Mouse (Mus musculus) limb, embryonic 10.5 days (tissue): ENCODE results near the gene Vps54. TPM values are rescaled to one million over a fixed set of nuclear protein-coding genes. Genes with fewer than 3 reads are reported as not detected.

Source experiments
- DNase-seq: peaks from one replicate; pipeline ENCODE4 v3.0.0-alpha.2; 2017; ENCODE audit warnings: low spot score
- H3K27ac ChIP-seq: fragments of 300-500 bp; sonication (generic); 2 replicates; pipeline ENCODE4 v1.5.1; 2016; ENCODE audit warnings: mild to moderate bottlenecking
- H3K27me3 ChIP-seq: fragments of 300-500 bp; sonication (generic); 2 replicates; pipeline ENCODE4 v1.6.1; 2016; ENCODE audit warnings: low read depth, mild to moderate bottlenecking; ENCODE audit not compliant: poor library complexity, severe bottlenecking
- H3K36me3 ChIP-seq: fragments of 300-500 bp; sonication (generic); 2 replicates; pipeline ENCODE4 v1.6.1; 2016; ENCODE audit warnings: mild to moderate bottlenecking, moderate library complexity
- H3K4me1 ChIP-seq: fragments of 300-500 bp; sonication (generic); 2 replicates; pipeline ENCODE4 v1.6.1; 2016
- H3K4me3 ChIP-seq: fragments of 300-500 bp; sonication (generic); 2 replicates; pipeline ENCODE4 v1.5.1; 2016; ENCODE audit warnings: mild to moderate bottlenecking, moderate library complexity
- H3K9me3 ChIP-seq: fragments of 300-500 bp; sonication (generic); replicated peaks from 2 replicates; pipeline ENCODE4 v1.6.1; 2016; ENCODE audit warnings: mild to moderate bottlenecking
- WGBS: fragments of 180-500 bp; shearing (Covaris S2); methylation state at CpG from one replicate; pipeline ENCODE4 v1.1.7; 2016; 5-methylcytosine and 5-hydroxymethylcytosine counted together
- polyA plus RNA-seq: library from polyadenylated mRNA; unstranded; fragments of >200 nt; fragmentation: Nextera tagmentation; extraction: Ambion mirVana; gene quantifications from 2 replicates; pipeline ENCODE4 v1.2.1, GENCODE M21; 2016

The Vps54 gene
- polyA plus RNA-seq, 1 experiment from 2014 or later: 12.4 TPM

DNA sequence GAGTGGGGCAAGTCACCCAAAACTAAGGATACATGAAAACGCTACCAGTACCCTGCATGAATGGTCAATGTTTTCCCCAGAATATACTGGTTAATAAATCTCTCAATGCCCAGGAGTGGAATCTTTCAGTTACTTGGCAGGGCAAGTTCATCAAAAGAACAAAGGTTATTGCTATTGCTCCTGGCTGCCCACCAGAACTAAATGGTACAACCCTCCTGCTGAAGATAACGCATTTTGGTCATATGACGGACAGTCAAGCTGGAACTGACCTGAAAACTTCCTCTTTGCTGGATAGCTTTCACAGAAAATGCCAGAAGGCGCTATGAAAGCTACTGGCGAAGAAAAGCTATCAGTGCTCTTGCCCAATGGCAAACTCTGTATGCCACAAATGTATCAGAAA, 86.7 kb downstream of the Vps54 start:
- Histone ChIP-seq H3K9me3 (no peaks in the 10 kb centered on the region), H3K4me3 (no peak overlapping the region), H3K27me3 (no peaks in the 10 kb centered on the region), H3K4me1 (no peaks in the 10 kb centered on the region), H3K36me3 (peaks cover 78% of the 10 kb centered on the region), H3K27ac (no peak overlapping the region)
- 99% methylated on average over 5 of the region's 5 CpGs for WGBS
- DNase-seq: no peak

DNA sequence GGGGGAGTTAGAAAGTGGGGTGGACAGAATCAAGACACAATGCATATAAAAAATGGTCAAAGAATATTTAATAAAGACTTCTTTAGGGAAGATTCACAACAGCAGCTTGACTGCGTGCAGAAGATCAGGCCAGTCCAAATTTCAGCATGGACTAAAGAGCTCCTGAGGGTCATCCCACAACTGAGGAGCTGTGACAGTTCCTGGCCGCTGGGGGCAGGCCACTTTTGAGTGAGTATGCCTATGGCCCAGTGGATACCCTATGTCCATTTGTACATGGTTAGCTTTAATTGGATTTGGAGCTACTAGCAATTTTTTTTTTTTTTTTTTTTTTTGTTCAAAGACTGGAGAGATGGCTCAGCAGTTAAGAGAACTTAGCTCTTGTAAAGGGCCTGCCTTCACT, 87.7 kb downstream of the Vps54 start:
- WGBS: 74% methylated on average over 2 of the region's 2 CpGs

DNA sequence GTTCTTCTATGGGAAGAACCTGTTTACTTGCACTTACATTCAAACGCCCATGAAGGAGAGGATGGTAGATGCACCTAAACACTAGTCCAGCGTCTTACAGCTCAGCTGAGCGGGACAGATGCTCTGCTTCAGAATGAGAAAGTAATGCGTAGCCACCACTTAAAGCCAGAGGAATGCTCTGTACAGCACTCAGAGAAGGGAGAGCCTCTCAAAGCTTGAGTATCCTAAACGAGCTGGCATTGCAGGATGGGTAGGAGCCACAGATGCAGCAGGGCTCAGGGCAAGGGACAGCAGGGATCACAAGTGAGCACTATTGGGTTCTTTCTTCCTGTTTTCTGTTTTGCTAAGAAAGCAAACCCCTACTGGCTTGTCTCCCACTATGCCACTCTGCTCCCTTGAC, 88.4 kb downstream of the Vps54 start:
- 90% methylated on average over 5 of the region's 5 CpGs for WGBS
- no peak overlapping the region for H3K27ac ChIP-seq
- no peak for DNase-seq
- H3K27me3 ChIP-seq: no peaks in the 10 kb centered on the region
- H3K36me3 ChIP-seq: peaks cover 76% of the 10 kb centered on the region
- no peak overlapping the region for H3K4me3 ChIP-seq
- H3K9me3 ChIP-seq: no peaks in the 10 kb centered on the region
- no peaks in the 10 kb centered on the region for H3K4me1 ChIP-seq

More for the DNA sequence above, 87.7 kb downstream of the Vps54 start:
- no peak overlapping the region for H3K4me3 ChIP-seq
- DNase-seq: no peak
- no peaks in the 10 kb centered on the region for H3K27me3 ChIP-seq
- H3K9me3 ChIP-seq: no peaks in the 10 kb centered on the region
- peaks cover 78% of the 10 kb centered on the region for H3K36me3 ChIP-seq
- no peak overlapping the region for H3K27ac ChIP-seq
- no peaks in the 10 kb centered on the region for H3K4me1 ChIP-seq

DNA sequence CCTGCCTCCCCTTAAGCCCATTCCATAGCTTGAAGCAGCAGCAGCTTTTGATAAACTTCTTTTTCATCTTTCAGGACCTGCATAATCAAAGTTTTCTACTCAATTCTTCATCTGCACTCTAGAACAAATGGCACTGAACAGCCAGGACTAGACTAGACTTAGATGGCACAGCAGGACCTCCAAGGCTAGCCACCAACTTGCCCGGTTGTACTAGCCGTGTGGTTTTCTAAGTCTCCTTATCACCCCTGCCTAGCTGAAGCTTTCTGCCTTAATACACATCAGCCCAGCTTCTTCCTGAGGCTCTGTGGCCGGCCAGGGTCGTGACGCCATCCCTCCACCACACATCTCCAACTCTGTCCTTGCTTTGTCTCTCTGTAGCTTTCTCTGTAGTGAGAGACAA, 89.1 kb downstream of the Vps54 start:
- Histone ChIP-seq H3K27me3 (no peaks in the 10 kb centered on the region), H3K9me3 (no peaks in the 10 kb centered on the region), H3K27ac (no peak overlapping the region), H3K4me1 (no peaks in the 10 kb centered on the region), H3K36me3 (peaks cover 76% of the 10 kb centered on the region), H3K4me3 (no peak overlapping the region)
- 94% methylated on average over 5 of the region's 5 CpGs for WGBS
- no peak for DNase-seq

DNA sequence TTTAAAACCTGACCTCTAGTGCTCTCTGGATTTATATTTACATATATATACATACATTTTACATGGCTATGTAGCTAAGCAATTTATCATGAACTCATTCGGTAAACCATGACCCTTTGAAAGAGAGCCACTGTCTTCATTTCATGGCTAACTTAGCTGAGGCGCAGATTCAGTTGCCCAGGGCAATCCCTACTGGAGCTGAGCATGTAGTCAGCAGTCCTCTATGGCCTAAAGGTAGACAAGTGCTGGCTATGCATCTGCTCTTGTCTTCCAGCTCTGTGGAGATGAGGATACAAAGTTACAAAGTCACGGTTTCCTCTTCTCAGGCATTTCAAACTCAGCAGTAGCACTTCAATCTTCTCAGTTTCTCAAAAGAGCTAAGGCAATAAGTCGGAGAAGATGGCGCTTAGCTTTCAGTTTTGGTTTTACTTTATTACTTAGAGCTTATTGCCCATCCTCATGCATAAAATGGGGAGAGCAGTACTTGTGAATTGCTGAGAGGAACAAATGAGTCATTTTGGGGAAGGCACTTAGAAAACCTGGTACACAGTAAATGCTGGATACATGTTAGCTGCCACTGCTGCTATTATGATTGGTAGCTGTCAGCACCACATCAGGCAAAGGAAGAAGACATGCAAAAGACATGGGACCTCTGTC, 93.7 kb downstream of the Vps54 start:
- 95% methylated on average over 5 of the region's 5 CpGs for WGBS
- Histone ChIP-seq H3K36me3 (peaks cover 60% of the 10 kb centered on the region), H3K4me1 (no peaks in the 10 kb centered on the region)

DNA sequence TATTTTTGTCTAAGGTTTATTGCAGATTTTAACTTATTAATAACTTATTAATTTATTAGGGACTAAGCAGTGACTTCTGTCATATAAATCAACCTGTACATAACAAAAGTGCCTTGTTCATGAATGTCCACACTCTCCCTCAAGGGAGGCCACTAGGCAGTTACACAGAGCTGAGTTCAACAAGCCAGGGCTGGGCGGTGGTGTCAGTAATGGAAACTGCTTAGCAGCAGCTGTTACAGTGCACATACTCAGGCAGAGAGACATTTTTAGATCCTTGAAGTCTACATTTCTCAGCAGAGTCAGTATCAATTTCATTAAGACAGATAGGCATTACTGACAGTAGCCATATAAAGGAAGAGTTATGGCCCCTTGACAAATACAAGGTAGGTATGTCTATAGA, 98.8 kb downstream of the Vps54 start:
- no peaks in the 10 kb centered on the region for H3K27me3 ChIP-seq
- H3K4me1 ChIP-seq: no peaks in the 10 kb centered on the region
- no peak overlapping the region for H3K27ac ChIP-seq
- H3K9me3 ChIP-seq: no peaks in the 10 kb centered on the region
- no peak for DNase-seq
- H3K36me3 ChIP-seq: peaks cover 21% of the 10 kb centered on the region
- WGBS: 93% methylated on average over 1 of the region's 1 CpGs
- H3K4me3 ChIP-seq: no peak overlapping the region

More for the DNA sequence above, 93.7 kb downstream of the Vps54 start:
- Histone ChIP-seq H3K9me3 (no peaks in the 10 kb centered on the region), H3K4me3 (no peak overlapping the region), H3K27me3 (no peaks in the 10 kb centered on the region), H3K27ac (no peak overlapping the region)
- no peak for DNase-seq

DNA sequence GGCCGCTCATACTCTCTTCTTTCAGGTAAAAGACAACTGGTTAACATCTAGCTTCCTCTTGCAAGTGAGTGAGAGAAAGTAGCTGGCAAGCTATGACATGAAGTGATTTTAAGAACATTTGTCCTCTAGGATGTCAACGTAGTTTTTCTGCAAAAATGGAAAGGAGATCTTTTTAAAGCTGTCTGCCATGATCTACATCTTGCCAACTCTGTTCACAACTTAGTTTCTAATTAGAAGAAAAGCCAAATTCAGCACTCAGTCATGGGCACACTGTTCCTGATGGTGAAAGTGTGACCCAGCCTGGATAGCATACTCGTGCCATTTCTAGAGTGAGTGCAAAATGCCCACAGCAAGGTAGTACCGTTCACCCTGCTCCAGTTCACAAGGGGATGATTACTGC, 100.0 kb downstream of the Vps54 start:
- H3K4me3 ChIP-seq: no peak overlapping the region
- H3K27me3 ChIP-seq: no peaks in the 10 kb centered on the region
- no peaks in the 10 kb centered on the region for H3K4me1 ChIP-seq
- DNase-seq: no peak
- peaks cover 22% of the 10 kb centered on the region for H3K36me3 ChIP-seq
- no peak overlapping the region for H3K27ac ChIP-seq
- WGBS: 77% methylated on average over 4 of the region's 4 CpGs
- H3K9me3 ChIP-seq: no peaks in the 10 kb centered on the region

DNA sequence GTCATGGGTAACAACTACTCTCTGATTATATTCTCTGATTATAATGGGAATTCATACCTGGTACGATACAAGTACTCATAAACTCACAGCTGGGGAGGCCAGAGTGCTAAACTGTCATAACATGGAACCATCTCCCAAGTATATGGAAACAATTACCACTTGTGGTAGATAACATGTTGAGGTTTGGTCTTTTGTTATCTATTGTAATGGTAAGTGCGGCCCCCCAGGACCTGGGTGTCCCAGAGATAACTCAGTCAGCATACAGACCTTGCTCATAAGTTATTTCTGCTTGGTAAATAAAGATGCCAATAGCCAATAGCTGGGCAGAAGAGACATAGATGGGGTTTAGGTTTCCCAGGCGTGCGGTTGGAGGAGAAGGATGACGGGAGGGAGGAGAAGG, 104.4 kb downstream of the Vps54 start:
- Histone ChIP-seq H3K9me3 (no peaks in the 10 kb centered on the region), H3K36me3 (peaks cover 33% of the 10 kb centered on the region), H3K4me1 (no peaks in the 10 kb centered on the region), H3K4me3 (no peak overlapping the region), H3K27ac (no peak overlapping the region), H3K27me3 (no peaks in the 10 kb centered on the region)
- DNase-seq: no peak
- WGBS: 93% methylated on average over 5 of the region's 5 CpGs

DNA sequence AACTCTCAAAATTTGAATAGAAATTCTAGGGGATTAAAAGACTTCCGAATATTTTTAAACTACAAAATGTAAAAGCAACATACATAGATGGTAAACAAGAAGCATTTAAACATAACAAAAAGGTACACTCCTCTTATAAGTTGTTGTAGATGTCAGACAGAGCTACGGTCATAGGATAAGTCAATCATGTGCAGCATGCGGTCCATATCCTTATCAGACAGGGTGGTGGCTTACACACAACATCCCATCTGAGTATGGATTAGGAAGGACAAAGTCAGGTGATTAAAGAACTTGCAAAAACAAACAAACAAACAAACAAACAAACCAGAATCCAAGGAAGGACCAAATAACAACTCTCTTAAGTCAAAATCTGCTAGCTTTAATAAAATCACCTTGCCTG, 106.9 kb downstream of the Vps54 start:
- no peaks in the 10 kb centered on the region for H3K27me3 ChIP-seq
- H3K36me3 ChIP-seq: peaks cover 38% of the 10 kb centered on the region
- no peaks in the 10 kb centered on the region for H3K9me3 ChIP-seq
- DNase-seq: no peak
- no peak overlapping the region for H3K4me3 ChIP-seq
- no peaks in the 10 kb centered on the region for H3K4me1 ChIP-seq
- 95% methylated on average over 3 of the region's 3 CpGs for WGBS
- no peak overlapping the region for H3K27ac ChIP-seq

DNA sequence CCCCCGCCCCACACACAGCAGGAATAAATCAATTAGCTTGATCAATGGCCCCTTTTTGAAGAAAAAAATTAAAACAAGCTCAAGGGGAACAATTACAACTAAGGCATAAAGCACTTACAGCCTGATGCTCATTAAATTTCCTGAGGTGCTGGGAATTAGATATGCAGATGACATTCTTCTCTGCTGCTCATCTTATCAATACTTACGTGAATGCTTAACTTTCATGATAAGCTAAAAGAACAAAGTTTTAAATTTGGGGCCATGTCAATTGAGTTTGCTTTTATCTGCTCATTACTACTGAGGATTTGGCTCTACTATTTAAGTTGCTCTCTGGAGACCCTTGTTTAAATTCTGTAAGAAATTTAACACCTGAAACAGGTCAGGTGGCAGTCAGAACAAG, 109.8 kb downstream of the Vps54 start:
- no peaks in the 10 kb centered on the region for H3K27me3 ChIP-seq

DNA sequence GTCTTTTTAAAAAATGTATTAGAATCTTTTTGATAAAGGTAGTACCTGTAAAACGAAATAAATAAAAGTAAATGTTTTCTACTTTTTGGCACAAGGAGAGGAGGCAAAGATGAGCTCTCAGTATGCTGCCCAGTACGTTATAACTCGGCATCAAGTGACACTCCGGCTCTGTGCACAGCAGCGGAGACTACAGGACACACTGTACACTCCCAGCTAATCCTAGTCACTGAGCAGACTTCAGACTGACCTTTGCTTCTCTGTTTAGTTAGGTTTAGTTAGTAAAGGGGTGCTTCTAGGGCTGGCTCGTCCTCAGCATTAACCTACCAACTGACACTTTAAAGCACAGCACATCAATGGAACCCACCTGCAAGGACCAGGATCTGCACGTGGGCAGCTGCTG, 112.2 kb downstream of the Vps54 start:
- DNase-seq: no peak
- H3K27me3 ChIP-seq: no peaks in the 10 kb centered on the region
- H3K9me3 ChIP-seq: no peaks in the 10 kb centered on the region
- no peak overlapping the region for H3K27ac ChIP-seq
- 93% methylated on average over 7 of the region's 7 CpGs for WGBS
- H3K36me3 ChIP-seq: peaks cover 30% of the 10 kb centered on the region
- no peaks in the 10 kb centered on the region for H3K4me1 ChIP-seq
- no peak overlapping the region for H3K4me3 ChIP-seq

More for the DNA sequence above, 109.8 kb downstream of the Vps54 start:
- no peak for DNase-seq
- H3K27ac ChIP-seq: no peak overlapping the region
- WGBS: 92% methylated on average over 2 of the region's 2 CpGs
- peaks cover 36% of the 10 kb centered on the region for H3K36me3 ChIP-seq
- H3K9me3 ChIP-seq: no peaks in the 10 kb centered on the region
- no peaks in the 10 kb centered on the region for H3K4me1 ChIP-seq
- H3K4me3 ChIP-seq: no peak overlapping the region

DNA sequence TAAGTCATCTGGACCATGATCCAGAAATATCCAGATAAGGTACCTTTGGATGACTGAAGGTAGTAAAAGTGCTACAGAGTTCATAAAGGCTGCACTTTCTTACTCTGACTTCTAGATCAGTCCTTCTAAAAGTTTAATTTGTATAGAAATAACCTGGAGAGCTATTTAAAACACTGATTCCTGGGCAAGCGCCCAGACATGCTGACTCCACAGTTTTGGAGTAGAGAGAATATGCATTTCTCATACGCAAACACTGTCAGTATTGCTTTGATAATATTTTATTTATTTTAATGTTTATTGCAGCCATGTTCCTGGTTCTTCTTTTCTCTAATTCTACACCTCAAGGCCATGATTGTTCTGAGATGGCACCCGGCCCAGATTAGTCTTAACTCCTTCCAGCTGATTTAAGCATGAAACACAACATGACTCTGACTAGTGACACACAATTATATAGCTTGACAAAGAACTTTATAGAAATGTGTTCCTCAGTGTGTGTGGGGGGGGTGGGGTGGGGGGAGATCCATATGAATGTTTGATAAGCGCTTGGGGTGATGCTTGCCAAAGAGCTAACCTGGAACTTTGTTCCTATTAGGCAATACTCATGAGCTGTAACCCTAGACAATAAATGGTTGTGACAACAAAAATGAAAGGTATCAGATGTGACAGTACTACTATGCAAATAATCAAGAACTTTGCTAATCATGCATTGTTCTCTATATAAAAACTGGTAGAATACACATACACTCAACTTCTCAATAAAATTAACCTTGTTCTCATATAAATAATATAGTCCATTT, 124.3 kb downstream of the Vps54 start:
- Histone ChIP-seq H3K36me3 (no peaks in the 10 kb centered on the region), H3K27me3 (no peaks in the 10 kb centered on the region), H3K9me3 (no peaks in the 10 kb centered on the region), H3K27ac (no peak overlapping the region), H3K4me3 (no peak overlapping the region), H3K4me1 (peaks cover 3% of the 10 kb centered on the region)
- WGBS: 98% methylated on average over 4 of the region's 4 CpGs
- no peak for DNase-seq

DNA sequence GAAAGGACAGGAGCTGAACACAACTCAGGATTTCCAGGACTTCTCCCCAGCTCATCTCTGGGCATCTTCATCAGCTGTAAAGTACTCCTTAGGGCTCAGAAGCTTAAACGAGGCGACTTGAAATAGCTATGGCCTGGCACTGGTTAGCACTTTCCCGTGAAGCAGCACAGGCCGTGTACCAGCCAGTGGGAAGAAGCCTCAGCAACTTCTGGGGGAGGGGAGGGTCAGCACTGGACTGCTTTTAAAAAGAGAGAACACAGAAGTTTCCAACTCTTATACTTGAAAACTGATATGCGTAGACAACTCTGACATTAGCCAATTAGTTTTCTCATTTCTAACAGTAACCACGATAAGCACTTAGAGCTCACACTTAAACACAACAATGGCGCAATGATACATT, 129.4 kb downstream of the Vps54 start:
- 48% methylated on average over 7 of the region's 7 CpGs for WGBS
- Histone ChIP-seq H3K4me3 (no peak overlapping the region; the same call in 1 of the 2 replicates), H3K36me3 (no peaks in the 10 kb centered on the region), H3K27ac (no peak overlapping the region), H3K4me1 (peaks cover 25% of the 10 kb centered on the region), H3K27me3 (no peaks in the 10 kb centered on the region), H3K9me3 (no peaks in the 10 kb centered on the region)
- DNase-seq: no peak
